Mouse (Mus musculus) adrenal gland, postnatal 14 days (tissue): ENCODE measurements at regions not wholly inside any gene's neighbourhood (a gene's known extent, or its start where the extent isn't known, plus 50 kb on each side); places are given as distances from the start of the nearest gene placed in this dataset.

Source experiments
- DNase-seq: peaks from one replicate; pipeline ENCODE4 v3.0.0; 2021; ENCODE audit warnings: mixed read lengths

GRCm38 (mm10) chr12:32653096-32653495, 166.2 kb upstream of the Nampt start:
- DNase-seq, result no peak

- no peak for DNase-seq
Observed at GRCm38 (mm10) chr12:32656194-32656593, 163.2 kb upstream of the Nampt start.

- peak; percentile 70 for DNase-seq
Observed at GRCm38 (mm10) chr12:32661782-32662413, 157.4 kb upstream of the Nampt start.

- no peak for DNase-seq
Observed at GRCm38 (mm10) chr12:32666040-32666439, 153.3 kb upstream of the Nampt start.

- peak; percentile 14 for DNase-seq
Observed at GRCm38 (mm10) chr12:32677908-32678307, 141.4 kb upstream of the Nampt start.

- DNase-seq, result peak; percentile 22
Observed at GRCm38 (mm10) chr12:32678756-32679155, 140.6 kb upstream of the Nampt start.

- peak; percentile 29 for DNase-seq
Observed at GRCm38 (mm10) chr12:32681910-32682309, 137.4 kb upstream of the Nampt start.

GRCm38 (mm10) chr12:32683375-32683774, 136.0 kb upstream of the Nampt start:
- DNase-seq, result no peak

GRCm38 (mm10) chr12:32685788-32686385, 133.5 kb upstream of the Nampt start:
- DNase-seq, result no peak

GRCm38 (mm10) chr12:32689361-32689760, 130.0 kb upstream of the Nampt start:
- peak; percentile 61 for DNase-seq

- DNase-seq, result peak; percentile 16
Observed at GRCm38 (mm10) chr12:32690096-32690495, 129.2 kb upstream of the Nampt start.

- DNase-seq, result peak; percentile 36
Observed at GRCm38 (mm10) chr12:32692081-32692819, 127.1 kb upstream of the Nampt start.

GRCm38 (mm10) chr12:32692962-32693361, 126.4 kb upstream of the Nampt start:
- DNase-seq, result no peak

- no peak for DNase-seq
Observed at GRCm38 (mm10) chr12:32693678-32694077, 125.7 kb upstream of the Nampt start.

- no peak for DNase-seq
Observed at GRCm38 (mm10) chr12:32696832-32697231, 122.5 kb upstream of the Nampt start.

- peak; percentile 36 for DNase-seq
Observed at GRCm38 (mm10) chr12:32709188-32709587, 110.2 kb upstream of the Nampt start.

GRCm38 (mm10) chr12:32717129-32717921, 102.0 kb upstream of the Nampt start:
- DNase-seq, result peak; percentile 90

- no peak for DNase-seq
Observed at GRCm38 (mm10) chr12:32719203-32719602, 100.1 kb upstream of the Nampt start.

GRCm38 (mm10) chr12:32724451-32725188, 94.7 kb upstream of the Nampt start:
- peak; percentile 62 for DNase-seq

- no peak for DNase-seq
Observed at GRCm38 (mm10) chr12:32727539-32727938, 91.8 kb upstream of the Nampt start.

GRCm38 (mm10) chr12:32728425-32728824, 90.9 kb upstream of the Nampt start:
- no peak for DNase-seq

GRCm38 (mm10) chr12:32735224-32735623, 84.1 kb upstream of the Nampt start:
- no peak for DNase-seq
